Mouse (Mus musculus) limb, embryonic 14.5 days (tissue): ENCODE results near the gene Gab1. TPM values are rescaled to one million over a fixed set of nuclear protein-coding genes. Genes with fewer than 3 reads are reported as not detected.
"Not testable (repeated sequence)": the region's sequence is repeated elsewhere in the genome, so short reads cannot be mapped to it uniquely, and the experiment has no call there.

ENCODE experiments used
- ATAC-seq: fragments of 200-750 bp; cut with Nextera tagmentation; 2 replicates; pipeline ENCODE4 v1.8.0; 2017; ENCODE audit warnings: low read depth, moderate number of reproducible peaks, moderate TSS enrichment; ENCODE audit not compliant: low FRiP score
- DNase-seq: peaks from one replicate; pipeline ENCODE4 v3.0.0-alpha.2; 2015; ENCODE audit warnings: low spot score
- H3K27ac ChIP-seq: fragments of 300-500 bp; sonication (generic); replicated peaks from 2 replicates; pipeline ENCODE4 v1.5.1; 2014; ENCODE audit warnings: low read depth, mild to moderate bottlenecking, low read length, moderate library complexity, mixed read lengths
- H3K27me3 ChIP-seq: fragments of 300-500 bp; sonication (generic); 2 replicates; pipeline ENCODE4 v1.6.1; 2014; ENCODE audit warnings: low read length, mixed read lengths; ENCODE audit not compliant: control insufficient read depth, insufficient read depth
- H3K36me3 ChIP-seq: fragments of 300-500 bp; sonication (generic); 2 replicates; pipeline ENCODE4 v1.6.1; 2014; ENCODE audit warnings: mild to moderate bottlenecking, low read length, moderate library complexity, mixed read lengths; ENCODE audit not compliant: control insufficient read depth, insufficient read depth
- H3K4me1 ChIP-seq: fragments of 300-500 bp; sonication (generic); 2 replicates; pipeline ENCODE4 v1.6.1; 2014; ENCODE audit warnings: antibody characterized with exemption, low read length, mixed read lengths; ENCODE audit not compliant: control insufficient read depth, insufficient read depth
- H3K4me2 ChIP-seq: fragments of 300-500 bp; sonication (generic); replicated peaks from 2 replicates; pipeline ENCODE4 v1.6.1; 2014; ENCODE audit warnings: low read depth, mild to moderate bottlenecking, low read length, moderate library complexity; ENCODE audit not compliant: severe bottlenecking
- H3K4me3 ChIP-seq: fragments of 300-500 bp; sonication (generic); replicated peaks from 2 replicates; pipeline ENCODE4 v1.5.1; 2014; ENCODE audit warnings: low read length
- H3K9ac ChIP-seq: fragments of 300-500 bp; sonication (generic); 2 replicates; pipeline ENCODE4 v1.6.1; 2014; ENCODE audit warnings: mild to moderate bottlenecking, low read depth, low read length, moderate library complexity; ENCODE audit not compliant: severe bottlenecking
- H3K9me3 ChIP-seq: fragments of 300-500 bp; sonication (generic); 2 replicates; pipeline ENCODE4 v1.6.1; 2016; ENCODE audit warnings: low read length; ENCODE audit not compliant: control insufficient read depth
- POLR2A ChIP-seq: fragments of 200-500 bp; IDR thresholded peaks from 2 replicates; pipeline ENCODE4 v1.8.0; 2012; ENCODE audit warnings: inconsistent platforms, mild to moderate bottlenecking, moderate library complexity, borderline replicate concordance; ENCODE audit not compliant: insufficient read depth, insufficient read length; ENCODE audit errors: extremely low read depth
- WGBS: fragments of 180-500 bp; shearing (Covaris S2); extraction: QIAGEN DNeasy Blood & Tissue Kit; methylation state at CpG from one replicate; pipeline ENCODE4 v1.1.7; 2014; 5-methylcytosine and 5-hydroxymethylcytosine counted together
- polyA plus RNA-seq, 2 experiments: library from polyadenylated mRNA; depleted of rRNA in 1 of 2; stranded (reverse) in 1 of 2; unstranded in 1 of 2; fragments of >200 nt; fragmentation: Nextera tagmentation in 1 of 2; extraction: Ambion mirVana in 1 of 2; gene quantifications; 2 replicates each; pipeline versions ENCODE4 v1.2.1 to v1.2.3; 2012 to 2014

Gene Gab1
- polyA plus RNA-seq, 2 experiments, result 41.3 to 44.8 TPM

DNA sequence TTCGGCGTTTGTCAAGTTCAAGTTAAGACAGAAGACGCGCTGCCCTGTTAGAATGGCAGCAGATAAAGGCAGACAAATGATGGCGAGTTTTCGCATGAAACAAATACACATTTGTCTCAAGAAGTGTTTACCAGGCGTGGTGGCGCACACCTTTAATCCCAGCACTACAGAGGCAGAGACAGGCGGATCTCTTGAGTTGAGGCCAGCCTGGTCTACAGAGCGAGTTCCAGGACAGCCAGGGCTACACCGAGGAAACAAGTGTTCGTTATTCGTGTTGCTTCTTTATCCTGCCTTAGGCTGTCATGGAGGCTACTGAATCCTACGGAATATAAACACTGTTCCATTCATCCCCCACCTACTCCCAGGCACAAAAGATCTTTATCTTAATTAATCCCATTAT is 140.4 kb downstream of the Gab1 start:
- 14% methylated on average over 14 of the region's 14 CpGs for WGBS
- peak; percentile 17; the same call in 1 of the 2 replicates for ATAC-seq
- no peaks in the 10 kb centered on the region for H3K9me3 ChIP-seq
- H3K27me3 ChIP-seq, result no peaks in the 10 kb centered on the region
- no peak for TF ChIP-seq POLR2A
- peak overlapping the region; percentile 50 for H3K4me2 ChIP-seq
- H3K4me3 ChIP-seq, result peak overlapping the region; percentile 89
- peaks cover 5% of the 10 kb centered on the region for H3K4me1 ChIP-seq
- H3K36me3 ChIP-seq, result peaks cover 9% of the 10 kb centered on the region
- peak overlapping the region; percentile 61 for H3K9ac ChIP-seq
- H3K27ac ChIP-seq, result peak overlapping the region; percentile 89
- no peak for DNase-seq

DNA sequence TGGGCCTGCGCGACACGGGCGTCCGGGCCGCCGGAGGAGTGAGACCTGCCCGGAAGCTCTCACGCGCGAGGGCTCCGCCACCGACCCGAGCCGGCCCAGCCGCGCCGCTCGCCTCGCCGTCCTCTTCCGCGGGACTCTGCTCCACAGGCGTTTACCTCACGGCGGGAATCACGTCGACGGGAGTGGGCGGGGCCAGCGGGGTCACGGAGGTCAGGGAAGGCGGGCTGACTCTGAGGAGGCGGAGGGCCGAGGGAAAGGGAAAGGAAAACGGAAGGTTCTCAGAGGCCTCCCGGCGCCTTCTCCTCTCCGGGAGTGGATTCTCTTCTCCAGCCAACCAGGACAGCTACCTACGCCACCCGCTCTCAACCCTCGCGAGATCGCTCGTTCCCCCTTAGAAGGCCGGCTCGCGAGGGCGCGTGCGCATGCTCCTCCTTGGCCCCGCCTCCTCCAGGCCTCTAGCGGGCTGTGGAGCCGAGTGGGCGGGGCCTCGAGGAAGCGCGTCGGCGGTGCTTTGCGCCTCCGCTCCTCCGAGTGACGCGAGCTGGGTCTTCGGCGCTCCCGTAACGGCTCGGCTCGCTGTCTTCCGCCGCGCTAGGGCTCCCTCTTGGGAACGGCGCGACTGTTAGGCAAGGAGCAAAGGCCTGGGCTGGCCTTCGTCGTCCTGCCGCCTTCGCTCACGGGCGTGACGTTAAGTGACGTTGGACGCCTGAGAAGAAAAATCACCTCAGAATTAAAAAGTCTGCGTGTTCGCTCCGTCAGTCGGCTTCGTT is 141.0 kb downstream of the Gab1 start, which contains the start of gene Smarca5:
Gene Smarca5 (minus strand): TSS at position 343 of the 770 bp plus-strand sequence.
- H3K9me3 ChIP-seq, H3K4me1 ChIP-seq, H3K27me3 ChIP-seq: not testable (repeated sequence)
- DNase-seq (peak; percentile 90), ATAC-seq (peak; percentile 91)
- peaks cover 15% of the 10 kb centered on the region for H3K36me3 ChIP-seq
- peak within 1 kb of the TSS; percentile 85 for H3K4me2 ChIP-seq
- 3% methylated on average over 55 of the region's 91 CpGs for WGBS
- H3K27ac ChIP-seq, result peak within 1 kb of the TSS; percentile 96
- TF ChIP-seq POLR2A, result 0 out of 2 replicates have a peak, but pooled peaks have one; percentile 41
- H3K4me3 ChIP-seq, result peak within 1 kb of the TSS; percentile 89
- H3K9ac ChIP-seq, result peak within 1 kb of the TSS; percentile 86

DNA sequence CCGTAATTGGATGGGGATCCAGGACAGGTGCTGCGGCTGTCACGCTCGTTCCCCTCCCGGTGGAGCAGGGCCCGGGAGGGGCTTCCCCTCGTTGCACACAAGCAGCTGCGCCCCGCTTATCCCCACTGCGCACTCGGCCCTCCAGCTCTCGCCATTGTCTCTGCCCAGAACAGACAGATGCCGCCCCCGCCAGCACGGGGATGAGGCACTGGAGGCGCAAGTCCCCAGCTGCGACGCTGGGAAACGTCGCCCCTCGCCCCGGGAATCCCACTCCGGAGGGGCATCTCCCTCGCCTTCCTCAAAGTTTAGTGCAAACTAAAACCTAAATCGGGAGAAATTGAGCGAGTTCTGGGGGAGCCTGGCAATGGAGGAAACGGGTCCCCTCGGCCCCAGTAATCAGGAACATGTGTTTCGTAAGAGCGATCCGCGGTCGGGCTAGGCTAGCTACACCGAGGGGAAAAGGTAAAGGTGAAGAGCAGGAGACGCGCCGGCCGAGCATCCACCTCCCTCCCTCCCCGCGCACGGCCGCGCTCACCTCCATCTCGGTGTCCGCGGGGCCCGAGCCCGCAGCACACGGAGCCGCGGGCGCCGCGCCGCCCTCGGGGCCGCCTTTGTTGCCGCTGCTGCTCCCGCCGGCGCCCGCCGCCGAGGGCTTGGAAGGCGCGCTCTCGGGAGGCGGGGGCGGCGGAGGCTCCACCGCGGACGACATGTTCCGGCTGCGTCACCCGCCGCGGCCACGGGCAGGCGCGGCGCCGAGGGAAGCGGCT is 141.7 kb downstream of the Gab1 start:
- Histone ChIP-seq H3K36me3 (peaks cover 21% of the 10 kb centered on the region), H3K27me3 (no peaks in the 10 kb centered on the region), H3K4me3 (peak overlapping the region; percentile 89), H3K27ac (peak overlapping the region; percentile 96), H3K9me3 (no peaks in the 10 kb centered on the region), H3K4me1 (peaks cover 5% of the 10 kb centered on the region), H3K4me2 (peak overlapping the region; percentile 85), H3K9ac (peak overlapping the region; percentile 86)
- DNase-seq, result peak; percentile 15
- TF ChIP-seq POLR2A, result no peak
- ATAC-seq, result peak; percentile 67
- under 1% methylated on average over 56 of the region's 84 CpGs for WGBS

DNA sequence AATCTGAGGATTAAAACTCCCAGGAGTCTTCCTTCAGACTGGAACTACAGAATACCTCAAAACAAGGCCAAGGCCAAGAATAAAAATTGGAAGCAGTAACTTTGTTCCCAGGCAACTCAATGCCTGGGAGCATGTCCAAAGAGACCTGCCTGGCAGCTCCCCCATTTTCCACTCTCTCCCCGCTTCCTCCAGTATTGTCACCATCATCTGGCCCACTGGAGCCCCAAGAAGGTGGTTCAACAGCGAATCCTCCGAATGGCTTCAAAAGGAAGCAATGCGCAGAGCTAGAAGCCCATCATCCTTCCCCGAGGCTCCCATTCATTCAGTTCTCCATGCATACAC is 142.3 kb downstream of the Gab1 start:
- WGBS, result 0% methylated on average over 5 of the region's 5 CpGs
- peak overlapping the region; percentile 85 for H3K4me2 ChIP-seq
- H3K9ac ChIP-seq, result peak overlapping the region; percentile 86
- DNase-seq, result peak; percentile 40
- no peaks in the 10 kb centered on the region for H3K27me3 ChIP-seq
- peak overlapping the region; percentile 89 for H3K4me3 ChIP-seq
- H3K4me1 ChIP-seq, result peaks cover 5% of the 10 kb centered on the region
- no peaks in the 10 kb centered on the region for H3K9me3 ChIP-seq
- 0 out of 2 replicates have a peak, but pooled peaks have one; percentile 1 for ATAC-seq
- peak overlapping the region; percentile 96 for H3K27ac ChIP-seq
- TF ChIP-seq POLR2A, result no peak
- H3K36me3 ChIP-seq, result peaks cover 25% of the 10 kb centered on the region

DNA sequence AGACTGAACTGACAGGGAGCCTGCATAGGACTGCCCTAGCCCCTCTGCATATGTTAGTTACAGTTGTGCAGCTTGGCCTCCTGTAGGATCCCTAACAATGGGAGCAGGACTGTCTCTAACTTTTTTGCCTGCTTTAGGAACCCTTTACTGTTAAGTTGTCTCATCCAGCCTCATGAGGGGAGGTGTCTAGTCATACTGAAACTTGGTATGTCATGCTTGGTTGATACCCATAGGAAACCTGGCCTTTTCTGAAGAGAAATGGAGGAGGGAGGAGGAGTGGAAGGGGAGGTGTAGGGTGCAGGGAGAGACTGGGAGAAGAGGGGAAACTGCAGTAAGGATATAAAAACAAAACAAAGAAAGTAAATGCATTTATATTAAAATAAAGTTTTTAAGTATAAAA is 148.0 kb downstream of the Gab1 start:
- no peak overlapping the region for H3K4me2 ChIP-seq
- H3K9ac ChIP-seq, result no peak overlapping the region
- DNase-seq, result no peak
- no peak overlapping the region for H3K4me3 ChIP-seq
- H3K27ac ChIP-seq, result no peak overlapping the region
- H3K36me3 ChIP-seq, result peaks cover 65% of the 10 kb centered on the region
- H3K4me1 ChIP-seq, result no peaks in the 10 kb centered on the region
- no peaks in the 10 kb centered on the region for H3K9me3 ChIP-seq
- no peak for ATAC-seq
- no peaks in the 10 kb centered on the region for H3K27me3 ChIP-seq
- no peak for TF ChIP-seq POLR2A
